Mouse (Mus musculus): ENCODE data around the gene Dok5.
A peak's percentile ranks its signal among the peaks of the same experiment; 100 is the strongest.

Gene Dok5

GRCm38 (mm10) chr2:170791332-170792017 lies 59.9 kb downstream of the Dok5 start:
- DNase-seq (ENCODE audit: low spot score in 2 of 2) = no peak

- DNase-seq (ENCODE audit: low spot score in 2 of 2) = no peak
Observed at GRCm38 (mm10) chr2:170795242-170795641, 63.6 kb downstream of the Dok5 start.

- no peak for DNase-seq (ENCODE audit: low spot score in 2 of 2)
Observed at GRCm38 (mm10) chr2:170802984-170803383, 71.4 kb downstream of the Dok5 start.

GRCm38 (mm10) chr2:170807555-170808258 lies 76.1 kb downstream of the Dok5 start:
- DNase-seq (ENCODE audit: low spot score in 2 of 2) = no peak

- no peak for DNase-seq (ENCODE audit: low spot score in 2 of 2)
Observed at GRCm38 (mm10) chr2:170808259-170808789, 76.7 kb downstream of the Dok5 start.

- DNase-seq (ENCODE audit: low spot score in 2 of 2) = peak; percentile 70 to 87
Observed at GRCm38 (mm10) chr2:170811356-170811755, 79.7 kb downstream of the Dok5 start.

- DNase-seq (ENCODE audit: low spot score in 2 of 2) = no peak
Observed at GRCm38 (mm10) chr2:170816302-170816701, 84.7 kb downstream of the Dok5 start.

GRCm38 (mm10) chr2:170817112-170817703 lies 85.6 kb downstream of the Dok5 start:
- no peak for DNase-seq (ENCODE audit: low spot score in 2 of 2)

GRCm38 (mm10) chr2:170826821-170827441 lies 95.3 kb downstream of the Dok5 start:
- no peak for DNase-seq (ENCODE audit: low spot score in 2 of 2)

- DNase-seq (ENCODE audit: low spot score in 2 of 2) = no peak
Observed at GRCm38 (mm10) chr2:170828757-170829156, 97.2 kb downstream of the Dok5 start.

GRCm38 (mm10) chr2:170829191-170829611 lies 97.6 kb downstream of the Dok5 start:
- no peak for DNase-seq (ENCODE audit: low spot score in 2 of 2)

GRCm38 (mm10) chr2:170829988-170830387 lies 98.4 kb downstream of the Dok5 start:
- peak; percentile 53 to 61 for DNase-seq (ENCODE audit: low spot score in 2 of 2)

GRCm38 (mm10) chr2:170836862-170837261 lies 105.3 kb downstream of the Dok5 start:
- DNase-seq (ENCODE audit: low spot score in 2 of 2) = peak; percentile 53 to 57

GRCm38 (mm10) chr2:170837363-170837762 lies 105.8 kb downstream of the Dok5 start:
- DNase-seq (ENCODE audit: low spot score in 2 of 2) = no peak

GRCm38 (mm10) chr2:170837824-170838557 lies 106.4 kb downstream of the Dok5 start:
- DNase-seq (ENCODE audit: low spot score in 2 of 2) = peak; percentile 55 to 71

- no peak for DNase-seq (ENCODE audit: low spot score in 2 of 2)
Observed at GRCm38 (mm10) chr2:170841441-170841965, 109.9 kb downstream of the Dok5 start.

- no peak for DNase-seq (ENCODE audit: low spot score in 2 of 2)
Observed at GRCm38 (mm10) chr2:170845511-170845910, 113.9 kb downstream of the Dok5 start.

GRCm38 (mm10) chr2:170850058-170850457 lies 118.5 kb downstream of the Dok5 start:
- DNase-seq (ENCODE audit: low spot score in 2 of 2) = no peak

- DNase-seq (ENCODE audit: low spot score in 2 of 2) = no peak
Observed at GRCm38 (mm10) chr2:170852337-170852736, 120.7 kb downstream of the Dok5 start.

- DNase-seq (ENCODE audit: low spot score in 2 of 2) = peak; percentile 68 to 78
Observed at GRCm38 (mm10) chr2:170855210-170855609, 123.6 kb downstream of the Dok5 start.

- DNase-seq (ENCODE audit: low spot score in 2 of 2) = peak; percentile 56 to 63
Observed at GRCm38 (mm10) chr2:170856085-170856484, 124.5 kb downstream of the Dok5 start.

All from right cerebral cortex, postnatal 10 days (tissue).